Mouse (Mus musculus) forebrain, embryonic 11.5 days (tissue): Measurements from ENCODE around the gene Mgarp. TPM values are rescaled to one million over a fixed set of nuclear protein-coding genes. Genes with fewer than 3 reads are reported as not detected.

Experiments
- ATAC-seq: fragments of 200-750 bp; cut with Nextera tagmentation; replicated peaks from 2 replicates; pipeline ENCODE4 v1.8.0; 2017; ENCODE audit warnings: moderate TSS enrichment; ENCODE audit not compliant: low FRiP score
- DNase-seq: peaks from one replicate; pipeline ENCODE4 v3.0.0-alpha.2; 2017; ENCODE audit warnings: low spot score
- H3K27ac ChIP-seq: fragments of 300-500 bp; sonication (generic); 2 replicates; pipeline ENCODE4 v1.5.1; 2014; ENCODE audit warnings: low read depth, low read length
- H3K27me3 ChIP-seq: fragments of 300-500 bp; sonication (generic); 2 replicates; pipeline ENCODE4 v1.6.1; 2014; ENCODE audit warnings: mild to moderate bottlenecking, low read length, mixed read lengths; ENCODE audit not compliant: control insufficient read depth, insufficient read depth
- H3K36me3 ChIP-seq: fragments of 300-500 bp; sonication (generic); 2 replicates; pipeline ENCODE4 v1.6.1; 2014; ENCODE audit warnings: mild to moderate bottlenecking, low read length, moderate library complexity, mixed read lengths; ENCODE audit not compliant: control insufficient read depth, insufficient read depth
- H3K4me1 ChIP-seq: fragments of 300-500 bp; sonication (generic); replicated peaks from 2 replicates; pipeline ENCODE4 v1.6.1; 2014; ENCODE audit warnings: low read length, mixed read lengths; ENCODE audit not compliant: control insufficient read depth, insufficient read depth
- H3K4me2 ChIP-seq: fragments of 300-500 bp; sonication (generic); 2 replicates; pipeline ENCODE4 v1.6.1; 2014; ENCODE audit warnings: low read depth, mild to moderate bottlenecking, low read length, moderate library complexity, mixed read lengths; ENCODE audit not compliant: severe bottlenecking
- H3K4me3 ChIP-seq: fragments of 300-500 bp; sonication (generic); 2 replicates; pipeline ENCODE4 v1.5.1; 2014; ENCODE audit warnings: low read depth, low read length
- H3K9ac ChIP-seq: fragments of 300-500 bp; sonication (generic); 2 replicates; pipeline ENCODE4 v1.6.1; 2014; ENCODE audit warnings: low read length
- H3K9me3 ChIP-seq: fragments of 300-500 bp; sonication (generic); 2 replicates; pipeline ENCODE4 v1.6.1; 2016; ENCODE audit warnings: low read length, mixed read lengths; ENCODE audit not compliant: control insufficient read depth
- WGBS: fragments of 180-500 bp; shearing (Covaris S2); extraction: QIAGEN DNeasy Blood & Tissue Kit; methylation state at CpG from one replicate; pipeline ENCODE4 v1.1.7; 2014; 5-methylcytosine and 5-hydroxymethylcytosine counted together
- polyA plus RNA-seq: library from polyadenylated mRNA; unstranded; fragments of >200 nt; fragmentation: Nextera tagmentation; extraction: Ambion mirVana; gene quantifications from 2 replicates; pipeline ENCODE4 v1.2.1, GENCODE M21; 2014

Mgarp gene
- polyA plus RNA-seq, 1 experiment from 2014 or later: 5.2 TPM

DNA sequence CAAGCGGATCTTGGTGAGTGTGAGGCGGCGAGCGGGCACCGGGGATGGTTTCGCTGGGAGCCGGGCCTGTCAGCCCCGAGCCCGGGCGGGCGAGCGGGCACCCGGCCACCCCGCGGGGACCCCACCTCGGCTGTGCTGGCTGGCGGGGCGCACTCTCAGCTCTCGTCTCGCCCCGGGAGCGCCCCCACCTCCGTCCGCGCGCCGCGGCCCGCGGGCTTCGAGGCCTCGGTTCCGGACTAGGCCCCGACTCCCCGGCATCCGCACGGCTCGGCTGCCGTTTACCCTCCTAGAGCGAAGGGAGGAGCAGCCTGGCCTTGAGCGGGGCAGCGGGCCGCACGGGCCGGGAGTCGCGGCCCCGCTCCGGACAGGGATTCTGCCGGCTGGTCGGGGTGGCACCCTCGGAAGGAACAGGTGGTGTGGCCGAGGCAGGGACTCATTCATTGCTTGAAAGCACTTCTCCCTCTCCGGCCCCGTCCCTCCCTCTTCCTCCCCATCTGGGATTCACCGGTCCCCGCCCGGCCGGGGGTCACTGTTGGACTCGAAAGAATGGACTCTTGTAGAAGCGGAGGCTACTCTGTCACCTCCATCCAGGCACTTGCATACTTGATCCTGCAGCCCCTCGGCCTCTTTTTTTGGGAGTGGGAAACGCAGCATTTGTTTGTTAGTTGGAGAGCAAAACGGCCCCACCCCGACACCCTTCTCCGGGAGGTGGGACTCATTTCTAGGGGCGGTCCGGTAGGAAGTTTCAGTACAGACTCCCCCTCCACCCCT is 20.0 kb upstream of the Mgarp start:
- DNase-seq (peak; percentile 76), ATAC-seq (peak; percentile 51)
- peak overlapping the region; percentile 98 for H3K9ac ChIP-seq
- no peaks in the 10 kb centered on the region for H3K36me3 ChIP-seq
- H3K4me3 ChIP-seq: peak overlapping the region; percentile 99
- H3K27ac ChIP-seq: peak overlapping the region; percentile 85
- H3K27me3 ChIP-seq: no peaks in the 10 kb centered on the region
- no peaks in the 10 kb centered on the region for H3K9me3 ChIP-seq
- H3K4me2 ChIP-seq: peak overlapping the region; percentile 74
- peaks cover 8% of the 10 kb centered on the region; the same call in 1 of the 2 replicates for H3K4me1 ChIP-seq
- under 1% methylated on average over 68 of the region's 68 CpGs for WGBS

- DNase-seq (no peak), ATAC-seq (peak; percentile 71)
- peak overlapping the region; percentile 74 for H3K4me2 ChIP-seq
- peak overlapping the region; percentile 99 for H3K4me3 ChIP-seq
- H3K9ac ChIP-seq: peak overlapping the region; percentile 98
- no peaks in the 10 kb centered on the region for H3K9me3 ChIP-seq
- peaks cover 8% of the 10 kb centered on the region; the same call in 1 of the 2 replicates for H3K4me1 ChIP-seq
- no peaks in the 10 kb centered on the region for H3K36me3 ChIP-seq
- H3K27ac ChIP-seq: peak overlapping the region; percentile 85
- H3K27me3 ChIP-seq: no peaks in the 10 kb centered on the region
- WGBS: under 1% methylated on average over 29 of the region's 30 CpGs
Measured at GRCm38 (mm10) chr3:51416073-51416363, 19.5 kb upstream of the Mgarp start.

GRCm38 (mm10) chr3:51415098-51416072 is 18.8 kb upstream of the Mgarp start, which contains the start of gene Naa15:
Gene Naa15, plus strand, starts transcription at chr3:51415148.
- Histone ChIP-seq H3K9ac (peak within 1 kb of the TSS; percentile 98), H3K9me3 (no peaks in the 10 kb centered on the region), H3K4me2 (peak within 1 kb of the TSS; percentile 74), H3K4me1 (peaks cover 8% of the 10 kb centered on the region; the same call in 1 of the 2 replicates), H3K4me3 (peak within 1 kb of the TSS; percentile 99), H3K27ac (peak within 1 kb of the TSS; percentile 85), H3K36me3 (no peaks in the 10 kb centered on the region), H3K27me3 (no peaks in the 10 kb centered on the region)
- ATAC-seq: peak; percentile 94
- WGBS: 5% methylated on average over 43 of the region's 43 CpGs
- peak; percentile 96 for DNase-seq

- Histone ChIP-seq H3K27me3 (no peaks in the 10 kb centered on the region), H3K4me2 (no peak overlapping the region), H3K4me1 (peaks cover 8% of the 10 kb centered on the region; the same call in 1 of the 2 replicates), H3K36me3 (no peaks in the 10 kb centered on the region), H3K9me3 (no peaks in the 10 kb centered on the region), H3K4me3 (no peak overlapping the region), H3K9ac (no peak overlapping the region), H3K27ac (no peak overlapping the region)
- no peak for ATAC-seq
- DNase-seq: no peak
- 90% methylated on average over 1 of the region's 1 CpGs for WGBS
Measured at GRCm38 (mm10) chr3:51413276-51413675, 16.7 kb upstream of the Mgarp start.

- Histone ChIP-seq H3K36me3 (no peaks in the 10 kb centered on the region), H3K4me3 (no peak overlapping the region), H3K9me3 (no peaks in the 10 kb centered on the region), H3K9ac (no peak overlapping the region), H3K27me3 (no peaks in the 10 kb centered on the region), H3K27ac (no peak overlapping the region), H3K4me2 (no peak overlapping the region), H3K4me1 (peaks cover 8% of the 10 kb centered on the region; the same call in 1 of the 2 replicates)
- DNase-seq: no peak
- no peak for ATAC-seq
- 92% methylated on average over 7 of the region's 7 CpGs for WGBS
Measured at GRCm38 (mm10) chr3:51412457-51412856, 15.9 kb upstream of the Mgarp start.

DNA sequence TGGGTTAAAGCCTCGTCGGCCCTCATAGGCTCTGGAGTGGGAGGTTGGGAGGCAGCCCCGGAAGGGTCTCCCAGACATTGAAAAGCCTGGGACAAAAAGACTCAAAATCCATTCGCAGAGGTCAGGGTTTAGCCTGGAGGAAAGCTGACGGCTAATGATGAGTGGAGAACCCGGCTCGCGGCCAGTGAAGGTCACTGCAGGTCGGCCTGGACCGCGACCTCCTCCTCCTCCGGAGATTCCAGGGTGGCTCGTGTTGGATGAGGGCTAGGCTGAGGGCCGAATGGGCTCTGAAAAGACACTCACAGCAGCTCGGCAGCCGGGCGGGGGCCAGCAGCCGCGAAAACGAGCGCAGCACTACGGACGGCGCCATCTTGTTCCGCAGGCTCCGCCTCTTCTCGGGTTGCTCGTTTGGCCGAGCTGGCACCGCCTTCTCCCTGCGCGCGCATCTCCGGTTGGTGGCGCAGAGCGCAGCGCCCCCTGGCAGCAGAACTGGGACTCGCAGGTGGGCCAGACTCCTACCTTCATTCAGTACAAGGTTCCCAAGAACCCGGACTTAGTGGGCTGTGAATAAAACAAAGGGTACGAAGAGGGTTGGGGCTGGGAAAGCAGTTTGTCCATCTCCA is 12.1 kb upstream of the Mgarp start, which contains the start of gene Ndufc1:
Gene Ndufc1 (minus strand): TSS at position 428 of the 623 bp plus-strand sequence.
- Histone ChIP-seq H3K36me3 (no peaks in the 10 kb centered on the region), H3K4me2 (peak within 1 kb of the TSS; percentile 54), H3K27ac (peak within 1 kb of the TSS; percentile 94), H3K4me1 (peaks cover 4% of the 10 kb centered on the region; the same call in 1 of the 2 replicates), H3K9ac (peak within 1 kb of the TSS; percentile 89), H3K9me3 (no peaks in the 10 kb centered on the region), H3K27me3 (no peaks in the 10 kb centered on the region), H3K4me3 (peak within 1 kb of the TSS; percentile 76)
- peak; percentile 94 for ATAC-seq
- under 1% methylated on average over 40 of the region's 40 CpGs for WGBS
- peak; percentile 99 for DNase-seq

GRCm38 (mm10) chr3:51407870-51408560 is 11.5 kb upstream of the Mgarp start:
- peaks cover 4% of the 10 kb centered on the region; the same call in 1 of the 2 replicates for H3K4me1 ChIP-seq
- 28% methylated on average over 20 of the region's 20 CpGs for WGBS
- ATAC-seq (no peak), DNase-seq (peak; percentile 55)
- no peaks in the 10 kb centered on the region for H3K36me3 ChIP-seq
- H3K9me3 ChIP-seq: no peaks in the 10 kb centered on the region
- H3K27ac ChIP-seq: peak overlapping the region; percentile 94
- H3K4me3 ChIP-seq: peak overlapping the region; percentile 76
- peak overlapping the region; percentile 89 for H3K9ac ChIP-seq
- peak overlapping the region; percentile 54 for H3K4me2 ChIP-seq
- H3K27me3 ChIP-seq: no peaks in the 10 kb centered on the region
